Mouse (Mus musculus): ENCODE data around the gene Zfp831. TPM values are rescaled to one million over a fixed set of nuclear protein-coding genes. Genes with fewer than 3 reads are reported as not detected.

Zfp831 gene
- total and polyA plus RNA-seq, 3 experiments = 0.11 TPM; not detected in 2

- no peaks in the 10 kb centered on the region for H3K36me3 ChIP-seq (replicated peaks)
These were observed 16.3 kb upstream of the Zfp831 start for GRCm38 (mm10) chr2:174627021-174627420.

GRCm38 (mm10) chr2:174629299-174629850 lies 14.0 kb upstream of the Zfp831 start:
- no peak for TF ChIP-seq GATA2 (IDR thresholded peaks at IDR 0.05; ENCODE audit: borderline replicate concordance, low read depth, low read length)
- no peak for TF ChIP-seq TAL1 (conservative IDR thresholded peaks at IDR 0.05; ENCODE audit: low read depth, low read length)
- TF ChIP-seq GATA1 (IDR thresholded peaks at IDR 0.05; ENCODE audit: borderline replicate concordance, low read length) = no peak
- no peak for TF ChIP-seq CTCF (IDR thresholded peaks at IDR 0.05; ENCODE audit: low read depth, low read length)
- DNase-seq (ENCODE audit: low spot score) = no peak
- no peaks in the 10 kb centered on the region for H3K4me1 ChIP-seq (ENCODE audit: insufficient read depth, low read depth, low read length)
- H3K4me3 ChIP-seq (ENCODE audit: low read depth, low read length) = no peak overlapping the region
- H3K27me3 ChIP-seq (ENCODE audit: insufficient read depth, low read length) = no peaks in the 10 kb centered on the region
- H3K36me3 ChIP-seq (replicated peaks) = no peaks in the 10 kb centered on the region
- H3K9me3 ChIP-seq (replicated peaks) = peaks cover 49% of the 10 kb centered on the region
- ATAC-seq (ENCODE audit: extremely low read depth, insufficient number of reproducible peaks, low FRiP score, poor library complexity, severe bottlenecking) = no peak

More at GRCm38 (mm10) chr2:174627021-174627420, 16.3 kb upstream of the Zfp831 start:
- no peak for DNase-seq (ENCODE audit: low spot score)
- no peak for TF ChIP-seq GATA1 (IDR thresholded peaks at IDR 0.05; ENCODE audit: borderline replicate concordance, low read length)
- TF ChIP-seq CTCF (IDR thresholded peaks at IDR 0.05; ENCODE audit: low read depth, low read length) = no peak
- no peak for TF ChIP-seq GATA2 (IDR thresholded peaks at IDR 0.05; ENCODE audit: borderline replicate concordance, low read depth, low read length)
- TF ChIP-seq TAL1 (conservative IDR thresholded peaks at IDR 0.05; ENCODE audit: low read depth, low read length) = no peak
- no peak for TF ChIP-seq POLR2AphosphoS5 (IDR thresholded peaks at IDR 0.05; ENCODE audit: insufficient replicate concordance, low read depth, low read length)
- Histone ChIP-seq H3K4me3 (ENCODE audit: low read depth, low read length) (no peak overlapping the region), H3K9me3 (replicated peaks) (peaks cover 43% of the 10 kb centered on the region), H3K4me1 (ENCODE audit: insufficient read depth, low read depth, low read length) (no peaks in the 10 kb centered on the region), H3K27me3 (ENCODE audit: insufficient read depth, low read length) (no peaks in the 10 kb centered on the region)
- ATAC-seq (ENCODE audit: extremely low read depth, insufficient number of reproducible peaks, low FRiP score, poor library complexity, severe bottlenecking) = no peak

- TF ChIP-seq GATA2 (IDR thresholded peaks at IDR 0.05; ENCODE audit: borderline replicate concordance, low read depth, low read length) (no peak), TAL1 (conservative IDR thresholded peaks at IDR 0.05; ENCODE audit: low read depth, low read length) (no peak), POLR2AphosphoS5 (IDR thresholded peaks at IDR 0.05; ENCODE audit: insufficient replicate concordance, low read depth, low read length) (no peak), GATA1 (IDR thresholded peaks at IDR 0.05; ENCODE audit: borderline replicate concordance, low read length) (no peak), CTCF (IDR thresholded peaks at IDR 0.05; ENCODE audit: low read depth, low read length) (no peak)
- no peak for ATAC-seq (ENCODE audit: extremely low read depth, insufficient number of reproducible peaks, low FRiP score, poor library complexity, severe bottlenecking)
- H3K4me3 ChIP-seq (ENCODE audit: low read depth, low read length) = no peak overlapping the region
- peaks cover 46% of the 10 kb centered on the region for H3K9me3 ChIP-seq (replicated peaks)
- DNase-seq (ENCODE audit: low spot score) = no peak
- no peaks in the 10 kb centered on the region for H3K4me1 ChIP-seq (ENCODE audit: insufficient read depth, low read depth, low read length)
- H3K36me3 ChIP-seq (replicated peaks) = no peaks in the 10 kb centered on the region
- no peaks in the 10 kb centered on the region for H3K27me3 ChIP-seq (ENCODE audit: insufficient read depth, low read length)
These were observed 6.6 kb upstream of the Zfp831 start for GRCm38 (mm10) chr2:174636750-174637149.

GRCm38 (mm10) chr2:174644975-174645374 lies 1.6 kb downstream of the Zfp831 start:
- Histone ChIP-seq H3K27me3 (ENCODE audit: insufficient read depth, low read length) (no peaks in the 10 kb centered on the region), H3K9me3 (replicated peaks) (peaks cover 53% of the 10 kb centered on the region), H3K4me3 (ENCODE audit: low read depth, low read length) (no peak overlapping the region; the same call in 1 of the 2 replicates), H3K36me3 (replicated peaks) (no peaks in the 10 kb centered on the region), H3K4me1 (ENCODE audit: insufficient read depth, low read depth, low read length) (no peaks in the 10 kb centered on the region)
- no peak for TF ChIP-seq CTCF (IDR thresholded peaks at IDR 0.05; ENCODE audit: low read depth, low read length)
- TF ChIP-seq POLR2AphosphoS5 (IDR thresholded peaks at IDR 0.05; ENCODE audit: insufficient replicate concordance, low read depth, low read length) = no peak
- no peak for TF ChIP-seq TAL1 (conservative IDR thresholded peaks at IDR 0.05; ENCODE audit: low read depth, low read length)
- TF ChIP-seq GATA1 (IDR thresholded peaks at IDR 0.05; ENCODE audit: borderline replicate concordance, low read length) = no peak
- no peak for TF ChIP-seq GATA2 (IDR thresholded peaks at IDR 0.05; ENCODE audit: borderline replicate concordance, low read depth, low read length)
- DNase-seq (ENCODE audit: low spot score) (no peak), ATAC-seq (ENCODE audit: extremely low read depth, insufficient number of reproducible peaks, low FRiP score, poor library complexity, severe bottlenecking) (no peak)

GRCm38 (mm10) chr2:174652864-174653263 lies 9.5 kb downstream of the Zfp831 start:
- no peaks in the 10 kb centered on the region for H3K27me3 ChIP-seq (ENCODE audit: insufficient read depth, low read length)
- H3K4me3 ChIP-seq (ENCODE audit: low read depth, low read length) = no peak overlapping the region
- no peak for DNase-seq (ENCODE audit: low spot score)
- ATAC-seq (ENCODE audit: extremely low read depth, insufficient number of reproducible peaks, low FRiP score, poor library complexity, severe bottlenecking) = no peak
- no peaks in the 10 kb centered on the region for H3K36me3 ChIP-seq (replicated peaks)
- H3K9me3 ChIP-seq (replicated peaks) = peaks cover 38% of the 10 kb centered on the region
- TF ChIP-seq GATA1 (IDR thresholded peaks at IDR 0.05; ENCODE audit: borderline replicate concordance, low read length) = no peak
- TF ChIP-seq GATA2 (IDR thresholded peaks at IDR 0.05; ENCODE audit: borderline replicate concordance, low read depth, low read length) = no peak
- TF ChIP-seq POLR2AphosphoS5 (IDR thresholded peaks at IDR 0.05; ENCODE audit: insufficient replicate concordance, low read depth, low read length) = no peak
- no peak for TF ChIP-seq TAL1 (conservative IDR thresholded peaks at IDR 0.05; ENCODE audit: low read depth, low read length)
- no peak for TF ChIP-seq CTCF (IDR thresholded peaks at IDR 0.05; ENCODE audit: low read depth, low read length)
- no peaks in the 10 kb centered on the region for H3K4me1 ChIP-seq (ENCODE audit: insufficient read depth, low read depth, low read length)

- H3K9me3 ChIP-seq (replicated peaks) = peaks cover 60% of the 10 kb centered on the region
- ATAC-seq (ENCODE audit: extremely low read depth, insufficient number of reproducible peaks, low FRiP score, poor library complexity, severe bottlenecking) = no peak
These were observed 12.0 kb downstream of the Zfp831 start for GRCm38 (mm10) chr2:174655341-174655740.

More at GRCm38 (mm10) chr2:174655341-174655740, 12.0 kb downstream of the Zfp831 start:
- Histone ChIP-seq H3K36me3 (replicated peaks) (no peaks in the 10 kb centered on the region), H3K4me1 (ENCODE audit: insufficient read depth, low read depth, low read length) (no peaks in the 10 kb centered on the region), H3K4me3 (ENCODE audit: low read depth, low read length) (no peak overlapping the region), H3K27me3 (ENCODE audit: insufficient read depth, low read length) (no peaks in the 10 kb centered on the region)
- TF ChIP-seq TAL1 (conservative IDR thresholded peaks at IDR 0.05; ENCODE audit: low read depth, low read length) (no peak), GATA1 (IDR thresholded peaks at IDR 0.05; ENCODE audit: borderline replicate concordance, low read length) (no peak), CTCF (IDR thresholded peaks at IDR 0.05; ENCODE audit: low read depth, low read length) (no peak), GATA2 (IDR thresholded peaks at IDR 0.05; ENCODE audit: borderline replicate concordance, low read depth, low read length) (no peak), POLR2AphosphoS5 (IDR thresholded peaks at IDR 0.05; ENCODE audit: insufficient replicate concordance, low read depth, low read length) (no peak)
- DNase-seq (ENCODE audit: low spot score) = no peak

All from G1E (cell line).